Mouse (Mus musculus) lung, postnatal 0 days (tissue): ENCODE measurements around the gene Nipal3.

ENCODE experiments used
- CTCF ChIP-seq: IDR thresholded peaks from 2 replicates; pipeline ENCODE4 v1.5.1; 2016; ENCODE audit warnings: antibody characterized with exemption, mild to moderate bottlenecking
- EP300 ChIP-seq: IDR thresholded peaks from 2 replicates; pipeline ENCODE4 v1.6.1; 2016; ENCODE audit warnings: antibody characterized with exemption, mild to moderate bottlenecking, control low read depth

GRCm38 (mm10) chr4:135439188-135439647 lies 55.6 kb downstream of the Nipal3 start:
- TF ChIP-seq CTCF (no peak), EP300 (no peak)
